Mouse (Mus musculus): ENCODE data around the gene Klf7. TPM values are rescaled to one million over a fixed set of nuclear protein-coding genes. Genes with fewer than 3 reads are reported as not detected.

Klf7 gene
- 13.5 and 15.0 TPM in 2 replicates for polyA plus RNA-seq (2016; fragmentation: Nextera tagmentation; extraction: Ambion mirVana)

- H3K9me3 ChIP-seq (replicated peaks), result no peaks in the 10 kb centered on the region
- WGBS, result under 1% methylated on average over 82 of the region's 82 CpGs
- no peaks in the 10 kb centered on the region for H3K27me3 ChIP-seq (replicated peaks)
- H3K36me3 ChIP-seq, result no peaks in the 10 kb centered on the region
- ATAC-seq (ENCODE audit: insufficient number of reproducible peaks, low FRiP score), result peak; percentile 98
- peak within 1 kb of the TSS; percentile 84 for H3K4me3 ChIP-seq
- peak within 1 kb of the TSS; percentile 72 for H3K4me2 ChIP-seq
- peaks cover 20% of the 10 kb centered on the region for H3K4me1 ChIP-seq (replicated peaks)
- H3K9ac ChIP-seq, result peak within 1 kb of the TSS; percentile 98
- H3K27ac ChIP-seq (ENCODE audit: poor library complexity, severe bottlenecking), result peak within 1 kb of the TSS; percentile 100
These were observed at the start of gene Klf7 for GRCm38 (mm10) chr1:64121559-64122465. Klf7 (minus strand) TSS chr1:64122282.

GRCm38 (mm10) chr1:64164526-64165062 is 42.5 kb upstream of the Klf7 start:
- no peak for ATAC-seq (ENCODE audit: insufficient number of reproducible peaks, low FRiP score)
- 83% methylated on average over 5 of the region's 5 CpGs for WGBS

GRCm38 (mm10) chr1:64158766-64159165 is 36.7 kb upstream of the Klf7 start:
- Histone ChIP-seq H3K9ac (no peak overlapping the region), H3K36me3 (no peaks in the 10 kb centered on the region), H3K27ac (ENCODE audit: poor library complexity, severe bottlenecking) (no peak overlapping the region), H3K9me3 (replicated peaks) (no peaks in the 10 kb centered on the region), H3K4me2 (no peak overlapping the region), H3K27me3 (replicated peaks) (no peaks in the 10 kb centered on the region), H3K4me3 (no peak overlapping the region), H3K4me1 (replicated peaks) (no peaks in the 10 kb centered on the region)
- 44% methylated on average over 3 of the region's 3 CpGs for WGBS
- ATAC-seq (ENCODE audit: insufficient number of reproducible peaks, low FRiP score), result no peak

More at GRCm38 (mm10) chr1:64164526-64165062, 42.5 kb upstream of the Klf7 start:
- Histone ChIP-seq H3K4me2 (no peak overlapping the region), H3K27me3 (replicated peaks) (no peaks in the 10 kb centered on the region), H3K36me3 (no peaks in the 10 kb centered on the region), H3K4me1 (replicated peaks) (no peaks in the 10 kb centered on the region), H3K27ac (ENCODE audit: poor library complexity, severe bottlenecking) (no peak overlapping the region), H3K9me3 (replicated peaks) (no peaks in the 10 kb centered on the region), H3K9ac (no peak overlapping the region), H3K4me3 (no peak overlapping the region)

- H3K4me2 ChIP-seq, result no peak overlapping the region
- H3K36me3 ChIP-seq, result no peaks in the 10 kb centered on the region
- no peaks in the 10 kb centered on the region for H3K4me1 ChIP-seq (replicated peaks)
- WGBS, result 86% methylated on average over 3 of the region's 3 CpGs
- H3K9ac ChIP-seq, result no peak overlapping the region
- H3K27ac ChIP-seq (ENCODE audit: poor library complexity, severe bottlenecking), result no peak overlapping the region
- no peak overlapping the region for H3K4me3 ChIP-seq
- H3K27me3 ChIP-seq (replicated peaks), result no peaks in the 10 kb centered on the region
- ATAC-seq (ENCODE audit: insufficient number of reproducible peaks, low FRiP score), result no peak
- H3K9me3 ChIP-seq (replicated peaks), result no peaks in the 10 kb centered on the region
These were observed 27.1 kb upstream of the Klf7 start for GRCm38 (mm10) chr1:64149185-64149584.

GRCm38 (mm10) chr1:64142691-64143445 is 20.8 kb upstream of the Klf7 start:
- Histone ChIP-seq H3K27me3 (replicated peaks) (no peaks in the 10 kb centered on the region), H3K9me3 (replicated peaks) (no peaks in the 10 kb centered on the region), H3K4me1 (replicated peaks) (peaks cover 3% of the 10 kb centered on the region; the same call in 1 of the 2 replicates), H3K4me2 (no peak overlapping the region), H3K9ac (no peak overlapping the region), H3K4me3 (no peak overlapping the region), H3K27ac (ENCODE audit: poor library complexity, severe bottlenecking) (no peak overlapping the region), H3K36me3 (no peaks in the 10 kb centered on the region)
- WGBS, result 54% methylated on average over 6 of the region's 6 CpGs
- no peak for ATAC-seq (ENCODE audit: insufficient number of reproducible peaks, low FRiP score)

GRCm38 (mm10) chr1:64134439-64134838 is 12.4 kb upstream of the Klf7 start:
- Histone ChIP-seq H3K4me1 (replicated peaks) (no peaks in the 10 kb centered on the region), H3K4me3 (no peak overlapping the region), H3K9ac (no peak overlapping the region), H3K4me2 (no peak overlapping the region), H3K27ac (ENCODE audit: poor library complexity, severe bottlenecking) (no peak overlapping the region), H3K9me3 (replicated peaks) (no peaks in the 10 kb centered on the region), H3K36me3 (no peaks in the 10 kb centered on the region), H3K27me3 (replicated peaks) (no peaks in the 10 kb centered on the region)
- 70% methylated on average over 1 of the region's 1 CpGs for WGBS
- ATAC-seq (ENCODE audit: insufficient number of reproducible peaks, low FRiP score), result no peak

GRCm38 (mm10) chr1:64126822-64127221 is 4.7 kb upstream of the Klf7 start:
- Histone ChIP-seq H3K4me1 (replicated peaks) (no peaks in the 10 kb centered on the region), H3K36me3 (no peaks in the 10 kb centered on the region), H3K27me3 (replicated peaks) (no peaks in the 10 kb centered on the region), H3K9ac (no peak overlapping the region), H3K4me3 (no peak overlapping the region), H3K4me2 (no peak overlapping the region), H3K27ac (ENCODE audit: poor library complexity, severe bottlenecking) (no peak overlapping the region), H3K9me3 (replicated peaks) (no peaks in the 10 kb centered on the region)
- WGBS, result 68% methylated on average over 2 of the region's 2 CpGs
- no peak for ATAC-seq (ENCODE audit: insufficient number of reproducible peaks, low FRiP score)

GRCm38 (mm10) chr1:64122466-64122830 is 366 bp upstream of the Klf7 start:
- no peak for ATAC-seq (ENCODE audit: insufficient number of reproducible peaks, low FRiP score)
- H3K36me3 ChIP-seq, result no peaks in the 10 kb centered on the region

GRCm38 (mm10) chr1:64120811-64121515 is 1.1 kb downstream of the Klf7 start:
- peak; percentile 61 for ATAC-seq (ENCODE audit: insufficient number of reproducible peaks, low FRiP score)
- peak overlapping the region; percentile 100 for H3K27ac ChIP-seq (ENCODE audit: poor library complexity, severe bottlenecking)
- H3K4me1 ChIP-seq (replicated peaks), result peaks cover 26% of the 10 kb centered on the region
- peak overlapping the region; percentile 72 for H3K4me2 ChIP-seq
- H3K27me3 ChIP-seq (replicated peaks), result no peaks in the 10 kb centered on the region
- H3K9me3 ChIP-seq (replicated peaks), result no peaks in the 10 kb centered on the region
- peak overlapping the region; percentile 84 for H3K4me3 ChIP-seq
- WGBS, result under 1% methylated on average over 25 of the region's 25 CpGs
- peak overlapping the region; percentile 95 for H3K9ac ChIP-seq
- no peaks in the 10 kb centered on the region for H3K36me3 ChIP-seq

More at GRCm38 (mm10) chr1:64122466-64122830, 366 bp upstream of the Klf7 start:
- Histone ChIP-seq H3K4me3 (peak overlapping the region; percentile 75), H3K27ac (ENCODE audit: poor library complexity, severe bottlenecking) (peak overlapping the region; percentile 100), H3K9ac (peak overlapping the region; percentile 98), H3K9me3 (replicated peaks) (no peaks in the 10 kb centered on the region), H3K4me2 (peak overlapping the region; percentile 72), H3K4me1 (replicated peaks) (peaks cover 18% of the 10 kb centered on the region), H3K27me3 (replicated peaks) (no peaks in the 10 kb centered on the region)
- WGBS, result 27% methylated on average over 9 of the region's 9 CpGs

- H3K27ac ChIP-seq (ENCODE audit: poor library complexity, severe bottlenecking), result peak overlapping the region; percentile 100
- under 1% methylated on average over 13 of the region's 13 CpGs for WGBS
- H3K36me3 ChIP-seq, result no peaks in the 10 kb centered on the region
These were observed 1.7 kb downstream of the Klf7 start for GRCm38 (mm10) chr1:64120421-64120810.

More at GRCm38 (mm10) chr1:64120421-64120810, 1.7 kb downstream of the Klf7 start:
- no peaks in the 10 kb centered on the region for H3K9me3 ChIP-seq (replicated peaks)
- H3K9ac ChIP-seq, result peak overlapping the region; percentile 95
- H3K4me1 ChIP-seq (replicated peaks), result peaks cover 31% of the 10 kb centered on the region
- H3K27me3 ChIP-seq (replicated peaks), result no peaks in the 10 kb centered on the region
- peak overlapping the region; percentile 84 for H3K4me3 ChIP-seq
- ATAC-seq (ENCODE audit: insufficient number of reproducible peaks, low FRiP score), result no peak
- H3K4me2 ChIP-seq, result peak overlapping the region; percentile 72
